Mouse (Mus musculus) lung, postnatal 4 days (tissue): ENCODE measurements at regions not wholly inside any gene's neighbourhood (a gene's known extent, or its start where the extent isn't known, plus 50 kb on each side); places are given as distances from the start of the nearest gene placed in this dataset.

ENCODE experiments used
- DNase-seq, 2 experiments: peaks; one replicate each; pipeline ENCODE4 v3.0.0; 2021

GRCm38 (mm10) chr9:73173589-73174247 lies 60.5 kb downstream of the Rsl24d1 start:
- peak; percentile 40 to 66 for DNase-seq

- no peak for DNase-seq
Observed at GRCm38 (mm10) chr9:73176645-73177044, 63.4 kb downstream of the Rsl24d1 start.

- DNase-seq = no peak
Observed at GRCm38 (mm10) chr9:73183356-73183755, 70.1 kb downstream of the Rsl24d1 start.

GRCm38 (mm10) chr9:73184908-73185307 lies 71.7 kb downstream of the Rsl24d1 start:
- DNase-seq = no peak

GRCm38 (mm10) chr9:73192271-73192785 lies 79.1 kb downstream of the Rsl24d1 start:
- peak; percentile 5 to 52 for DNase-seq

GRCm38 (mm10) chr9:73198261-73199085 lies 85.2 kb downstream of the Rsl24d1 start:
- DNase-seq = no peak

- no peak for DNase-seq
Observed at GRCm38 (mm10) chr9:73223111-73223510, 109.9 kb downstream of the Rsl24d1 start.

- DNase-seq = peak in 1 of 2 experiments; percentile 5
Observed at GRCm38 (mm10) chr9:73240188-73240587, 127.0 kb downstream of the Rsl24d1 start.

GRCm38 (mm10) chr9:73242521-73243308 lies 129.5 kb downstream of the Rsl24d1 start:
- no peak for DNase-seq

- no peak for DNase-seq
Observed at GRCm38 (mm10) chr9:73244177-73244576, 131.0 kb downstream of the Rsl24d1 start.

GRCm38 (mm10) chr9:73245524-73245923 lies 132.3 kb downstream of the Rsl24d1 start:
- no peak for DNase-seq

GRCm38 (mm10) chr9:73258171-73258570 lies 144.9 kb downstream of the Rsl24d1 start:
- no peak for DNase-seq

- no peak for DNase-seq
Observed at GRCm38 (mm10) chr9:73258640-73259039, 145.4 kb downstream of the Rsl24d1 start.

GRCm38 (mm10) chr9:73262711-73263110 lies 149.5 kb downstream of the Rsl24d1 start:
- DNase-seq = no peak

GRCm38 (mm10) chr9:73270249-73270648 lies 157.0 kb downstream of the Rsl24d1 start:
- no peak for DNase-seq

- no peak for DNase-seq
Observed at GRCm38 (mm10) chr9:73272614-73273013, 159.4 kb downstream of the Rsl24d1 start.

GRCm38 (mm10) chr9:73273681-73274080 lies 160.5 kb downstream of the Rsl24d1 start:
- DNase-seq = no peak

- no peak for DNase-seq
Observed at GRCm38 (mm10) chr9:73275671-73276070, 162.4 kb downstream of the Rsl24d1 start.

GRCm38 (mm10) chr9:73295287-73295686 lies 182.1 kb downstream of the Rsl24d1 start:
- peak in 1 of 2 experiments; percentile 76 for DNase-seq

- DNase-seq = peak; percentile 41 to 62
Observed at GRCm38 (mm10) chr9:73302156-73302918, 189.1 kb downstream of the Rsl24d1 start.

GRCm38 (mm10) chr9:73317048-73317447 lies 203.8 kb downstream of the Rsl24d1 start:
- DNase-seq = no peak

- no peak for DNase-seq
Observed at GRCm38 (mm10) chr9:73319704-73320307, 206.6 kb downstream of the Rsl24d1 start.
